Mouse (Mus musculus) bone marrow macrophage, adult 2 months (primary cell): ENCODE measurements around the gene Prex1.

Experiments used
- CTCF ChIP-seq: IDR thresholded peaks from 2 replicates; pipeline ENCODE4 v1.5.1; 2012; ENCODE audit warnings: low read depth, mild to moderate bottlenecking, low read length, moderate library complexity
- POLR2A ChIP-seq: IDR thresholded peaks from 2 replicates; pipeline ENCODE4 v1.6.1; 2012; ENCODE audit warnings: mild to moderate bottlenecking, low read depth, low read length, borderline replicate concordance

- TF ChIP-seq POLR2A (no peak), CTCF (no peak)
These were observed 6.3 kb upstream of the Prex1 start for GRCm38 (mm10) chr2:166719930-166720305.
